Mouse (Mus musculus) heart, embryonic 14.5 days (tissue): Measurements from ENCODE around the gene Mecom. TPM values are rescaled to one million over a fixed set of nuclear protein-coding genes. Genes with fewer than 3 reads are reported as not detected.

Experiments used
- ATAC-seq: fragments of 200-750 bp; cut with Nextera tagmentation; 2 replicates; pipeline ENCODE4 v1.8.0; 2017; ENCODE audit warnings: low read depth, moderate TSS enrichment; ENCODE audit not compliant: insufficient number of reproducible peaks, insufficient read depth, low FRiP score
- H3K27ac ChIP-seq, 2 experiments: fragments of 200-500 bp in 1 of 2; fragments of 300-500 bp in 1 of 2; sonication (generic) in 1 of 2; replicated peaks in 1 of 2; 2 replicates each; pipeline ENCODE4 v1.5.1; 2012 to 2014; ENCODE audit warnings: low read depth in 2 of 2, low read length in 2 of 2, control low read depth in 1 of 2, mild to moderate bottlenecking in 1 of 2, mixed read lengths in 1 of 2; ENCODE audit not compliant: control insufficient read depth in 1 of 2, insufficient read depth in 1 of 2
- H3K27me3 ChIP-seq: fragments of 300-500 bp; sonication (generic); 2 replicates; pipeline ENCODE4 v1.6.1; 2014; ENCODE audit warnings: mild to moderate bottlenecking, low read length, control low read depth; ENCODE audit not compliant: control insufficient read depth, insufficient read depth
- H3K36me3 ChIP-seq: fragments of 300-500 bp; sonication (generic); 2 replicates; pipeline ENCODE4 v1.6.1; 2014; ENCODE audit warnings: mild to moderate bottlenecking, control low read depth, low read length, mixed read lengths; ENCODE audit not compliant: control insufficient read depth, insufficient read depth
- H3K4me1 ChIP-seq, 2 experiments: fragments of 200-500 bp in 1 of 2; fragments of 300-500 bp in 1 of 2; sonication (generic) in 1 of 2; 2 replicates each; pipeline ENCODE4 v1.6.1; 2012 to 2014; ENCODE audit warnings: low read length in 2 of 2, control low read depth in 1 of 2, mixed read lengths in 1 of 2; ENCODE audit not compliant: control insufficient read depth in 2 of 2, insufficient read depth in 2 of 2
- H3K4me2 ChIP-seq: fragments of 300-500 bp; sonication (generic); 2 replicates; pipeline ENCODE4 v1.6.1; 2014; ENCODE audit warnings: mild to moderate bottlenecking, low read length
- H3K4me3 ChIP-seq, 2 experiments: fragments of 200-500 bp in 1 of 2; fragments of 300-500 bp in 1 of 2; sonication (generic) in 1 of 2; 2 replicates each; pipeline ENCODE4 v1.5.1; 2012 to 2014; ENCODE audit warnings: low read length in 2 of 2, mild to moderate bottlenecking in 2 of 2, control low read depth in 1 of 2, low read depth in 1 of 2, moderate library complexity in 1 of 2; ENCODE audit not compliant: control insufficient read depth in 1 of 2, insufficient read depth in 1 of 2
- H3K9ac ChIP-seq: fragments of 300-500 bp; sonication (generic); 2 replicates; pipeline ENCODE4 v1.6.1; 2014; ENCODE audit warnings: mild to moderate bottlenecking, low read length
- H3K9me3 ChIP-seq: fragments of 300-500 bp; sonication (generic); 2 replicates; pipeline ENCODE4 v1.6.1; 2016; ENCODE audit warnings: low read length, control low read depth; ENCODE audit not compliant: control insufficient read depth
- WGBS: fragments of 180-500 bp; shearing (Covaris S2); extraction: QIAGEN DNeasy Blood & Tissue Kit; methylation state at CpG from one replicate; pipeline ENCODE4 v1.1.7; 2014; 5-methylcytosine and 5-hydroxymethylcytosine counted together
- polyA plus RNA-seq: library from polyadenylated mRNA; unstranded; fragments of >200 nt; fragmentation: Nextera tagmentation; extraction: Ambion mirVana; gene quantifications from 2 replicates; pipeline ENCODE4 v1.2.1, GENCODE M21; 2014

Mecom gene
- polyA plus RNA-seq, 1 experiment from 2014 or later: 23.0 TPM

- Histone ChIP-seq H3K9ac (no peak overlapping the region), H3K4me1 (peaks cover 0 to 8% of the 10 kb centered on the region in 2 experiments; a peak in 2 of 4 replicates), H3K4me3 (no peak overlapping the region), H3K27me3 (no peaks in the 10 kb centered on the region), H3K4me2 (no peak overlapping the region), H3K36me3 (peaks cover 51% of the 10 kb centered on the region), H3K9me3 (no peaks in the 10 kb centered on the region), H3K27ac (peak overlapping the region in 1 of 2 experiments; percentile 4; a peak in 1 of 4 replicates)
- 55% methylated on average over 7 of the region's 7 CpGs for WGBS
- ATAC-seq: no peak
Observed at GRCm38 (mm10) chr3:29981259-29981910, 566.4 kb downstream of the Mecom start.

DNA sequence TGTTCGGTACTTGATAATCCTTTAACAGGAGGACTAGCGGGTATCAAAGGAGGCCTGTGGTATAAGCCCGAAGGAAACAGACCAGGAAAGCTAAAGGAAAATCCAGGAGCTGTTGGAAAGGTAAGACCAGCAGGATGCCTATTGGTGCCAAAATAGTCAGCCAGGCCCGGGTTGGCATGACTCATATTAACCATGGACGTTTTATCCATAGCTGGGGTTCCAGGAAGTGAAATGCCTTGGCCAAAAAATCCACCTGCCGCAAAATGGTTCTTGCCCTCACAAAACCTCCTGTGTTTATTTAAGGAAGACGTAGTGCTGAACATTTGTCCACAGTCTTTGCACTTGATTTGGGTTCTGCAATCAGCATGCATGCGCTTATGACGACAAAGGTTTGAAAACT is 567.3 kb downstream of the Mecom start:
- H3K4me3 ChIP-seq: no peak overlapping the region
- no peaks in the 10 kb centered on the region for H3K9me3 ChIP-seq
- no peaks in the 10 kb centered on the region for H3K27me3 ChIP-seq
- H3K36me3 ChIP-seq: peaks cover 50% of the 10 kb centered on the region
- ATAC-seq: no peak
- H3K4me1 ChIP-seq: peaks cover 0 to 8% of the 10 kb centered on the region in 2 experiments; a peak in 2 of 4 replicates
- no peak overlapping the region for H3K4me2 ChIP-seq
- no peak overlapping the region for H3K9ac ChIP-seq
- H3K27ac ChIP-seq: no peak overlapping the region
- 67% methylated on average over 9 of the region's 9 CpGs for WGBS

DNA sequence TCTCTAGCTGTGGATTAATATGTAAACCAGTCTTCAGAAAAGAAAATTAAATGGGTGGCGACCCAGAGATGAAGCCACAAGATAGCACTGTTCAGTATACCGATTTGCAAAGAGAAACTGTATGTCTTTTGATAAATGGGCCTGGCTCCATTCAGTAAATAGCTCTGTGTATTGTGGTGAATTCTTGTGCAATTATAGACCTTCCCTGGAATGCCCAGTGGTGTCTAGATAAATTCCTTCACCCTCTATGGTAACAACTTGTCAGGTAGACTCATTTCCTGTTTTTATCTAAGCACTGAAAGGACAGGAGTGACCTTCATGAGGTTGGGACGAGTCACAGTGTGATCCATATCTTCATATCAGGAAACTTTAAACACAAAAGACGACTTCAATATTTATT is 571.2 kb downstream of the Mecom start:
- Histone ChIP-seq H3K4me3 (no peak overlapping the region), H3K9me3 (no peaks in the 10 kb centered on the region), H3K27me3 (no peaks in the 10 kb centered on the region), H3K9ac (no peak overlapping the region), H3K27ac (no peak overlapping the region), H3K4me1 (peaks cover 0 to 8% of the 10 kb centered on the region in 2 experiments; a peak in 2 of 4 replicates), H3K4me2 (no peak overlapping the region), H3K36me3 (peaks cover 24% of the 10 kb centered on the region)
- 30% methylated on average over 4 of the region's 4 CpGs for whole genome bisulfite sequencing
- no peak for ATAC-seq

DNA sequence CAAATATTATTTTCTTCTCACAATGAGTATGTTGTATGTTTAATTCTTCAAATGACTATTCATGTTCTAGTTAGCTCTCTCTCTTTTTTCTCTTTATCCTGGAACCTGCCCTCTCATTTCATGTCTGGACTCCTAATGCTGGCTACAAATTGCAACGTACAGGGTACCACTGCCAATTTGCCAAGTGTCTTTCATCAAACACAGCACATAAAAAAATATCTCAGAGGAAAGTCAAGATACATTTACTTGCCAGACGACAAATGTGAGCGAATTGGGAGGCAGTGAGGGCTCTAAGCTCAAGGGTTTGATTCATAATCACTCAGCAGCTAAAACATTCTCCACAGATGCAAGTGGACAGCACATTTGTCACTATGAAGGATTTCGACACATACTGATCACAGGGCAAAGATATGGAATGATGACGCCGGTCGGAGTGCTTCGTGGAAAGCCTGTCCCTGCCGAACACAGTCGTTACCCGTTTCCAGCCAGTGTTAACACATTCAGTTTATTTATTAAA is 579.3 kb downstream of the Mecom start:
- no peaks in the 10 kb centered on the region for H3K27me3 ChIP-seq
- H3K4me2 ChIP-seq: peak overlapping the region; percentile 11; the same call in 1 of the 2 replicates
- no peak overlapping the region for H3K4me3 ChIP-seq
- H3K9ac ChIP-seq: no peak overlapping the region
- ATAC-seq: no peak
- no peak overlapping the region for H3K27ac ChIP-seq
- H3K9me3 ChIP-seq: no peaks in the 10 kb centered on the region
- peaks cover 19% of the 10 kb centered on the region for H3K36me3 ChIP-seq
- WGBS: 37% methylated on average over 11 of the region's 11 CpGs
- no peaks in the 10 kb centered on the region for H3K4me1 ChIP-seq

DNA sequence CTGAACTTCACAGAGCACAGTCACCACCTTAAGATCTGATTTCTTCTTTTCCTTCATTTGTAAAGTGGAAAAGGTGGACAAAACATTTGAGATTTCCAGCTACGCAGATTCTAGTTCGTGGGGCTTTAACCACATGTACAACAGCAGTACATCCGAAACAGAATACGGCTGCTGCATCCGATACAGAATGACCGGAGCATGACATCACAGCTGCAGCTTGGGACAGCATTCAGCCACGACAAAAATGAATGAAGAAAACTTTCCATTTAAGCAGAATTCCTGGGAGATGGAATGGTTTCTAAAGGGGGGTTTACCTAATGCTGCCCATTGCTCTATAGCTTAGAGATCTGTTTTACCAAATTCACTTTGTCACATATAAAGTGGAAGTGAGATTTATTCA is 583.9 kb downstream of the Mecom start:
- H3K4me2 ChIP-seq: no peak overlapping the region
- H3K27ac ChIP-seq: no peak overlapping the region
- no peaks in the 10 kb centered on the region for H3K9me3 ChIP-seq
- H3K9ac ChIP-seq: no peak overlapping the region
- peaks cover 41% of the 10 kb centered on the region for H3K36me3 ChIP-seq
- WGBS: 83% methylated on average over 7 of the region's 7 CpGs
- no peaks in the 10 kb centered on the region for H3K4me1 ChIP-seq
- H3K4me3 ChIP-seq: no peak overlapping the region
- no peak for ATAC-seq
- no peaks in the 10 kb centered on the region for H3K27me3 ChIP-seq

DNA sequence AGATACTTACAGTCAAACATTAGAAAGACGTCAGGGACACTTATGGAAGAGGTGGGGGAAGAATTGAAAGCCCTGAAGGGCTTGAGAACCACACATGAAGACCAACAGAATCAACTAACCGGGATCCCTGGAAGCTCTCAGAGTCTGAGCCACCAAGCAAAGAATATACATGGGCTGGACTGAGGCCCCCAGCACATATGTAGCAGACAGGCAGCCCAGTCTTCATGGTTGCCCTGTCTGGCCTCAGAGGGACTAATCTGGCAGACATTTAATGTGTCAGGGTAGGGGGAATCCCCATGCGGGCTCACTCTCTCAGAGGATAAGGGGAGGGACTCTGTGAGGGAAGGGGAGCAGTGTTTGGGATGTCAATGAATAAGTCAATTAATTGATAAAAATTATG is 584.4 kb downstream of the Mecom start:
- ATAC-seq: no peak
- H3K27ac ChIP-seq: no peak overlapping the region
- H3K4me2 ChIP-seq: no peak overlapping the region
- H3K9me3 ChIP-seq: no peaks in the 10 kb centered on the region
- H3K9ac ChIP-seq: no peak overlapping the region
- 74% methylated on average over 3 of the region's 3 CpGs for WGBS
- no peaks in the 10 kb centered on the region for H3K27me3 ChIP-seq
- H3K4me1 ChIP-seq: no peaks in the 10 kb centered on the region
- peaks cover 41% of the 10 kb centered on the region for H3K36me3 ChIP-seq
- no peak overlapping the region for H3K4me3 ChIP-seq

GRCm38 (mm10) chr3:29959051-29959450 is 588.8 kb downstream of the Mecom start:
- no peak overlapping the region for H3K4me3 ChIP-seq
- no peak for ATAC-seq
- H3K4me1 ChIP-seq: no peaks in the 10 kb centered on the region
- 78% methylated on average over 3 of the region's 3 CpGs for WGBS
- no peak overlapping the region for H3K27ac ChIP-seq
- H3K4me2 ChIP-seq: no peak overlapping the region
- H3K9me3 ChIP-seq: no peaks in the 10 kb centered on the region
- peaks cover 40% of the 10 kb centered on the region for H3K36me3 ChIP-seq
- no peaks in the 10 kb centered on the region for H3K27me3 ChIP-seq
- H3K9ac ChIP-seq: no peak overlapping the region
